Mouse (Mus musculus): ENCODE data around the gene Adamts4.
"Not testable (repeated sequence)": the region's sequence is repeated elsewhere in the genome, so short reads cannot be mapped to it uniquely, and the experiment has no call there.

DNA sequence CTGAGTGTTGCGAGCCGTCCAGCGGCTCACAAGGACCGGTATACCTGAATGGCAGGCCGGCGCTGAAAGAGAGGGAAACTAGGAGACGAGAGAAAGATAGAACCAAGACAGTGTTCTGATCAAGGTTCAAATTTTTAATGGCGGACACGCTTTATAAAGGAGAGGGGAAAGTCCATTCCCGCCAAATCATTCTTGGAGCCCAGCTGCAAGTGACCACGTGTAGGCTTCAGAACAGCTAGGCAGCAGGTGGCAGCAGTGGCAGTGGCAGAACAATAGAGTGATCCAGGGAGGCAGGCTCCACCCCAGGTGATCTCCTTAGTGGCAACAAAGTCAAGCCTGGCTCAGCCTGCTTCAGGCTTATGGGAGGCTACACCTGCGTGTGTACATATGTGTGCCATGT, 8.3 kb upstream of the Adamts4 start:
- not testable (repeated sequence) for TF ChIP-seq HCFC1 (IDR thresholded peaks at IDR 0.05; ENCODE audit: borderline replicate concordance, insufficient read depth, low read length); ZNF384 (IDR thresholded peaks at IDR 0.05; ENCODE audit: low read depth, low read length); MAFK (IDR thresholded peaks at IDR 0.05; ENCODE audit: insufficient read depth, low read depth, low read length); CHD2 (IDR thresholded peaks at IDR 0.05; ENCODE audit: low read depth, low read length)
